Mouse (Mus musculus) CH12.LX (cell line): ENCODE measurements at regions not wholly inside any gene's neighbourhood (a gene's known extent, or its start where the extent isn't known, plus 50 kb on each side); places are given as distances from the start of the nearest gene placed in this dataset.

Experiments used
- DNase-seq: peaks from one replicate; pipeline ENCODE4 v3.0.0-alpha.2; 2013; ENCODE audit errors: extremely low read depth
- H3K27ac ChIP-seq: 2 replicates; pipeline ENCODE4 v1.5.1; 2012; ENCODE audit warnings: low read depth, mild to moderate bottlenecking, control low read depth, moderate library complexity; ENCODE audit not compliant: insufficient read depth
- H3K27me3 ChIP-seq: replicated peaks from 2 replicates; pipeline ENCODE3; 2012; ENCODE audit warnings: inconsistent platforms
- H3K36me3 ChIP-seq, 2 experiments: replicated peaks in 1 of 2; 2 replicates each; pipeline versions ENCODE3 to v1.6.1; 2012; ENCODE audit warnings: inconsistent platforms in 1 of 2, low read length in 1 of 2, mild to moderate bottlenecking in 1 of 2, mixed read lengths in 1 of 2, moderate library complexity in 1 of 2; ENCODE audit not compliant: control insufficient read depth in 1 of 2, insufficient read depth in 1 of 2
- H3K4me1 ChIP-seq, 2 experiments: 2 replicates each; pipeline ENCODE4 v1.6.1; 2012; ENCODE audit warnings: inconsistent platforms in 1 of 2, moderate library complexity in 1 of 2; ENCODE audit not compliant: insufficient read depth in 2 of 2, control insufficient read depth in 1 of 2
- H3K4me2 ChIP-seq: 2 replicates; pipeline ENCODE4 v1.6.1; 2012; ENCODE audit warnings: low read depth, mild to moderate bottlenecking, control low read depth; ENCODE audit not compliant: poor library complexity, insufficient read depth, severe bottlenecking
- H3K4me3 ChIP-seq, 3 experiments: fragments of 150-350 bp in 1 of 3; sonication (generic) in 1 of 3; replicated peaks in 1 of 3; 2 replicates each; pipeline versions ENCODE3 to v1.5.1; 2011 to 2012; ENCODE audit warnings: low read depth in 2 of 3, low read length in 2 of 3, mild to moderate bottlenecking in 2 of 3, moderate library complexity in 2 of 3, control low read depth in 1 of 3, improper control_type of control experiment in 1 of 3, inconsistent platforms in 1 of 3, mixed read lengths in 1 of 3; ENCODE audit not compliant: poor library complexity in 1 of 3
- H3K79me2 ChIP-seq: replicated peaks from 2 replicates; pipeline ENCODE4 v1.6.1; 2012; ENCODE audit warnings: mild to moderate bottlenecking, moderate library complexity; ENCODE audit not compliant: control insufficient read depth, poor library complexity, insufficient read depth, severe bottlenecking; ENCODE audit errors: extremely low read depth
- H3K9ac ChIP-seq: 2 replicates; pipeline ENCODE4 v1.6.1; 2012; ENCODE audit warnings: low read depth, mild to moderate bottlenecking, control low read depth, moderate library complexity; ENCODE audit not compliant: insufficient read depth
- H3K9me3 ChIP-seq: replicated peaks from 2 replicates; pipeline ENCODE3; 2012; ENCODE audit warnings: low read length, inconsistent platforms, mixed read lengths
- CHD1 ChIP-seq: IDR thresholded peaks from 2 replicates; pipeline ENCODE4 v1.6.1; 2012; ENCODE audit warnings: low read depth, low read length, improper control_type of control experiment, inconsistent platforms
- CHD2 ChIP-seq: IDR thresholded peaks from 2 replicates; pipeline ENCODE4 v1.6.1; 2011; ENCODE audit warnings: low read length, improper control_type of control experiment
- ELF1 ChIP-seq: IDR thresholded peaks from 2 replicates; pipeline ENCODE4 v1.6.1; 2014; ENCODE audit warnings: low read depth, mild to moderate bottlenecking, inconsistent platforms, low read length, improper control_type of control experiment
- HCFC1 ChIP-seq: IDR thresholded peaks from 2 replicates; pipeline ENCODE4 v1.6.1; 2012; ENCODE audit warnings: low read depth, mild to moderate bottlenecking, inconsistent platforms, low read length, improper control_type of control experiment
- IRF4 ChIP-seq: IDR thresholded peaks from 2 replicates; pipeline ENCODE4 v1.6.1; 2014; ENCODE audit warnings: low read depth, mild to moderate bottlenecking, inconsistent platforms, low read length, improper control_type of control experiment
- JUN ChIP-seq: IDR thresholded peaks from 2 replicates; pipeline ENCODE4 v1.6.1; 2011; ENCODE audit warnings: low read depth, mild to moderate bottlenecking, low read length, improper control_type of control experiment, moderate library complexity; ENCODE audit not compliant: insufficient read depth
- JUND ChIP-seq: conservative IDR thresholded peaks from 2 replicates; pipeline ENCODE4 v1.6.1; 2011; ENCODE audit warnings: low read depth, low read length, improper control_type of control experiment
- KAT2A ChIP-seq: IDR thresholded peaks from 2 replicates; pipeline ENCODE4 v1.6.1; 2012; ENCODE audit warnings: low read length, improper control_type of control experiment, inconsistent platforms; ENCODE audit not compliant: insufficient replicate concordance
- MAX ChIP-seq: IDR thresholded peaks from 2 replicates; pipeline ENCODE4 v1.6.1; 2011; ENCODE audit warnings: low read length, improper control_type of control experiment
- MAZ ChIP-seq: IDR thresholded peaks from 2 replicates; pipeline ENCODE4 v1.6.1; 2012; ENCODE audit warnings: low read depth, mild to moderate bottlenecking, inconsistent platforms, low read length, improper control_type of control experiment, moderate library complexity
- MXI1 ChIP-seq: IDR thresholded peaks from 2 replicates; pipeline ENCODE4 v1.6.1; 2011; ENCODE audit warnings: mild to moderate bottlenecking, low read depth, low read length, improper control_type of control experiment
- MYC ChIP-seq: IDR thresholded peaks from 2 replicates; pipeline ENCODE4 v1.6.1; 2011; ENCODE audit warnings: low read depth, mild to moderate bottlenecking, improper control_type of control experiment, low read length
- NRF1 ChIP-seq: IDR thresholded peaks from 2 replicates; pipeline ENCODE4 v1.6.1; 2014; ENCODE audit warnings: low read depth, mild to moderate bottlenecking, inconsistent platforms, low read length, improper control_type of control experiment, moderate library complexity
- PAX5 ChIP-seq: IDR thresholded peaks from 2 replicates; pipeline ENCODE4 v1.6.1; 2012; ENCODE audit warnings: low read length, inconsistent platforms, mixed read lengths
- RAD21 ChIP-seq: IDR thresholded peaks from 2 replicates; pipeline ENCODE4 v1.6.1; 2011; ENCODE audit warnings: low read depth, mild to moderate bottlenecking, low read length, improper control_type of control experiment, moderate library complexity
- RCOR1 ChIP-seq: conservative IDR thresholded peaks from 2 replicates; pipeline ENCODE4 v1.6.1; 2012; ENCODE audit warnings: low read depth, mild to moderate bottlenecking, inconsistent platforms, low read length, improper control_type of control experiment
- SMC3 ChIP-seq: IDR thresholded peaks from 2 replicates; pipeline ENCODE4 v1.6.1; 2011; ENCODE audit warnings: low read depth, low read length, improper control_type of control experiment
- TBP ChIP-seq: conservative IDR thresholded peaks from 2 replicates; pipeline ENCODE4 v1.6.1; 2011; ENCODE audit warnings: low read depth, low read length, improper control_type of control experiment
- TCF12 ChIP-seq: IDR thresholded peaks from 2 replicates; pipeline ENCODE4 v1.6.1; 2014; ENCODE audit warnings: low read depth, mild to moderate bottlenecking, inconsistent platforms, low read length, improper control_type of control experiment
- USF2 ChIP-seq: conservative IDR thresholded peaks from 2 replicates; pipeline ENCODE4 v1.6.1; 2011; ENCODE audit warnings: low read depth, low read length, improper control_type of control experiment
- ZNF384 ChIP-seq: IDR thresholded peaks from 2 replicates; pipeline ENCODE4 v1.6.1; 2012; ENCODE audit warnings: low read depth, low read length, improper control_type of control experiment, inconsistent platforms
- dilution Hi-C: fragments of 300-500 bp; cut with MboI; formaldehyde crosslinking; loops from 2 replicates; pipeline ENCODE4 v1.14.3; 2020; ENCODE audit warnings: low sequenced_read_pairs; ENCODE audit not compliant: extremely low pct_unique_long_range_greater_than_20kb, extremely low pct_ligation_motif_present
- in situ Hi-C: fragments of 300-500 bp; cut with MboI; formaldehyde crosslinking; loops from 3 replicates; pipeline ENCODE4 v1.14.3; 2019; ENCODE audit warnings: low sequenced_read_pairs, low pct_ligation_motif_present, low pct_unique_long_range_greater_than_20kb, mixed read lengths

GRCm38 (mm10) chr5:119178805-119179204, 491.7 kb upstream of the Tbx3 start:
- H3K36me3 ChIP-seq, result no peaks in the 10 kb centered on the region
- no peaks in the 10 kb centered on the region for H3K4me1 ChIP-seq
- H3K9ac ChIP-seq, result no peak overlapping the region
- H3K79me2 ChIP-seq, result no peaks in the 10 kb centered on the region
- no peak for DNase-seq
- no peaks in the 10 kb centered on the region for H3K27me3 ChIP-seq
- H3K4me3 ChIP-seq, result no peak overlapping the region
- dilution Hi-C loops, result no loop called here
- H3K9me3 ChIP-seq, result peaks cover 79% of the 10 kb centered on the region
- in situ Hi-C loops, result no loop called here
- H3K27ac ChIP-seq, result no peak overlapping the region
- H3K4me2 ChIP-seq, result no peak overlapping the region
- TF ChIP-seq MXI1 (no peak), MAZ (no peak), USF2 (no peak), RCOR1 (no peak), TBP (no peak), MAX (no peak), JUND (no peak), HCFC1 (no peak), CHD2 (no peak), SMC3 (no peak), ZNF384 (no peak), RAD21 (no peak), JUN (no peak), KAT2A (no peak), TCF12 (no peak), MYC (no peak)

GRCm38 (mm10) chr5:119183545-119184047, 486.9 kb upstream of the Tbx3 start:
- peaks cover 88% of the 10 kb centered on the region for H3K9me3 ChIP-seq
- H3K4me3 ChIP-seq, result no peak overlapping the region
- H3K4me1 ChIP-seq, result no peaks in the 10 kb centered on the region
- no peak overlapping the region for H3K4me2 ChIP-seq
- dilution Hi-C loops, result no loop called here
- H3K79me2 ChIP-seq, result no peaks in the 10 kb centered on the region
- no peaks in the 10 kb centered on the region for H3K36me3 ChIP-seq
- no peak for TF ChIP-seq NRF1
- no peak for TF ChIP-seq USF2
- no peak for TF ChIP-seq JUND
- TF ChIP-seq IRF4, result no peak
- no peak for TF ChIP-seq PAX5
- TF ChIP-seq ELF1, result no peak
- no peak for TF ChIP-seq CHD1
- no peak overlapping the region for H3K27ac ChIP-seq
- no peaks in the 10 kb centered on the region for H3K27me3 ChIP-seq
- in situ Hi-C loops, result no loop called here
- no peak overlapping the region for H3K9ac ChIP-seq
- no peak for DNase-seq
